Mouse (Mus musculus) limb, embryonic 13.5 days (tissue): Measurements from ENCODE around the gene Fam162a. TPM values are rescaled to one million over a fixed set of nuclear protein-coding genes. Genes with fewer than 3 reads are reported as not detected.

Experiments
- polyA plus RNA-seq: library from polyadenylated mRNA; unstranded; fragments of >200 nt; fragmentation: Nextera tagmentation; extraction: Ambion mirVana; gene quantifications from 2 replicates; pipeline ENCODE4 v1.2.1, GENCODE M21; 2015

The Fam162a gene
- polyA plus RNA-seq, 1 experiment from 2014 or later, result 417 TPM

Other genes with a start within 250 kb of the Fam162a start
- 0.57 and 0.59 TPM in 2 replicates for gene Parp14, start 200.1 kb downstream of the Fam162a start, polyA plus RNA-seq
- gene Parp9, start 133.1 kb downstream of the Fam162a start, polyA plus RNA-seq, result 4.5 and 4.8 TPM in 2 replicates
- 2.9 and 3.1 TPM in 2 replicates for gene Dtx3l, start 132.4 kb downstream of the Fam162a start, polyA plus RNA-seq
- 37.2 and 41.6 TPM in 2 replicates for gene Kpna1, start 92.8 kb downstream of the Fam162a start, polyA plus RNA-seq
- 11.1 and 11.4 TPM in 2 replicates for gene Wdr5b, start 30.4 kb downstream of the Fam162a start, polyA plus RNA-seq
- 87.5 and 91.8 TPM in 2 replicates for gene Ccdc58, start 91 bp upstream of the Fam162a start, polyA plus RNA-seq
- gene Csta1, start 59.6 kb upstream of the Fam162a start, polyA plus RNA-seq, result 0.41 and 0.54 TPM in 2 replicates
- gene Stfa2l1, start 85.2 kb upstream of the Fam162a start, polyA plus RNA-seq, result not detected in 2 replicates
- 0.81 TPM in 1 of 2 replicates, not detected in the other for gene Gm5483, start 112.6 kb upstream of the Fam162a start, polyA plus RNA-seq
- not detected in 2 replicates for gene Gm5416, start 138.8 kb upstream of the Fam162a start, polyA plus RNA-seq
- gene 2010005H15Rik, start 149.9 kb upstream of the Fam162a start, polyA plus RNA-seq, result 0.90 TPM in 1 of 2 replicates, not detected in the other
- 2.3 and 2.5 TPM in 2 replicates for gene Stfa1, start 205.4 kb upstream of the Fam162a start, polyA plus RNA-seq